Mouse (Mus musculus) frontal cortex, postnatal 36 days (tissue): ENCODE data around the gene Tnni1.

ENCODE experiments used
- DNase-seq, 2 experiments: peaks; one replicate each; pipeline ENCODE4 v3.0.0; 2022; ENCODE audit warnings: low spot score in 2 of 2

Tnni1 gene

DNA sequence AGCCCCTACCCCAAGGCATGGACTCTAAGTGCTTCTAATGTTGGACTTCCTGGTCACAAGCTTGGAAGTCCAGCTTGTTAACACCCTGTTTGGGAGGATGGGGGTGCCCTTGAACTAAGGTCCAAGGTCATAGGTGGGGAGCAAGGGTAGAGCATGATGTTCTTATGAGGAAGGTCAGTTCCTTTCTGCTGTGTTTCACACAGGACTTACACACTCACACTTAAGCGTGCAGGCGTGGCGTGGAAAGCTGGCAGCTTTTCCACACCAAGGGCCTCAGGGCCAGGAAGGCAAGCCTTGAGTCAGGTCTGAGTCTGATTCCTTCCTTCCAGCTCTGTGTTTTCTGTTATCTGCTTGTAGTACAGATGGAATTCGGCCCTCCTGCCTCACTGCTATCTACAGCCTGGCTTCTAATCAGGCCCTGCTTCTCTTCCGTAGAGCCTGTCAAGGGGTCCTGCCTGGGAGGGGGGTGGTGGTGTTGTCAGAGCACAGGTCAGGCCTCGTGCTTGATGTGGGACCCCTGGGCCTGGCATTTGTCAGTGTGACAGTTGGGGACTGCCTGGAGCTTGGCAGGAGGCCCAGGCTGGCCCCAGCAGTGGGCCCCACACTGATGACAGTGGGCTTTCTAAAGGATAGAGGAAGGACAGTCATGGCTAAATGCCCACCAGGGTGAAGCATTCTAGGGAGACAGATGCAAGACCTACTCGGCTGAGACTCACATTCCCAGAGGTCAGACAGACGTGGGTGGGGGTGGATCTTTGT lies 21.1 kb downstream of the Tnni1 start:
- DNase-seq = no peak

DNA sequence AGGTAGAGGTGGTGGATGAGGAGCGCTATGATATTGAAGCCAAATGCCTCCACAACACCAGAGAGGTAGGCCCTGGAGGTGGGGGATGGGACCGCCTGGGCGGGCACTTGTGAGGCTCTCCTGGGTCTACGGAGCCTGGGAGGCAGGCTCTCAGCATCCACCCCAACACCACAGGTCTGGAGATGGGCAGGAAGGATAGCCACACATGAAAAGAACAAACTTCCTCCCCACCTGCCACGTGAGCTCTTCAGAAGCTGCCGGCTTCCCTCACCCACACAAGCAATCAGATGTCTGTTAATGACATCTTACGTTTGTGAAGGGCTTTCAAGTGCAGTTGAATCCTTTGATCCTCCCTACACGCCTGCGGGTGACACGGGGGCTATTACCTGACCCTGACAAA lies 28.3 kb downstream of the Tnni1 start:
- no peak for DNase-seq

DNA sequence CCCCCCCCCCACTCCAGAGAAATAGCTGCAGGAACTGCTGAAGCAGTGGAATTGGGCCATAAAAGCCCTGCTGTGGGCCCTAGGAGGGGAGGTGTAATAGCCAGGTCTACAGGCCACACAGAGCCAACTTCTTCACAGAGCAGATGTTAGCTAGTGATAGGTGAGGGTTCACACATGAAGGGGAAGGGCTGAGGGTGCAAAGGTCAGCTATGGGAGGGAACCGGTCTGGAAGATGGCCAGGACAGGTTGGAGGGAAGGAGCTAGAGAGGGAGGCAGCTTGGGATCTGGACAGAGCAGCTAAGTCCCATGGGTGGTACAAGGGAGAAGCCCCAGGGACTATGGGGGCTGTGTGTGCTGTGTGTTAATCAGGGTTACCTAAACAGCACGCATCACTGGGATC lies 30.9 kb downstream of the Tnni1 start:
- DNase-seq = no peak

DNA sequence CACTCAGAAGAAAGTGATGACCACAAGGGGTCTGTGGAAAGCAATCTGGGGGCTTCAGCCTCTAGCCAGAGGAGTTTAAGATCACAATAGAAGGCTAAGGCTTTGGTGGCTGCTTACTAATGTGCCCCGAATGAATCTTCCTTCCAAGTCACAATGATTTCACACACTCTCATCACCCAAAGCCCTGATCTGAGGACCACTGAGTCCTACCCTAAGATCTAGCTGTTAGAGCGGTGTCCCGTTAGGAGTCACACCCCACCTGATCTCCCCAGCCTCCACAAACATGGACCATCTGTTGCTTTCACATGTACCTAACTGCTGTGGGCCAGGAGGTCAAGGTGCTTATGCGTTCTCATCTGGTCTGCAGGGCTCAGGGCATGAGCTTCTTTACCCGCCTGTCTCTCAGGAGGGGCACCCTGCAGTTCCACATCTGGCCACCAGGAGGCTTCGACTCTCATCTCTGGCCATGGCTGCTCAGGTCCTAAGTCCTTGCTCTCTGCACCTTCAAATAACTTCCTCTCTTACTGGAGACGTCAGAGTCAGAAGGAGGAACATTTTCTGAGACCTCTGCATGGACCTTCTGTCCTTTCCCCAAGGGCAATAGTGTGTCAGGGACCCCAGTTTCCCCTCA lies 31.9 kb downstream of the Tnni1 start:
- peak; percentile 80 for DNase-seq

DNA sequence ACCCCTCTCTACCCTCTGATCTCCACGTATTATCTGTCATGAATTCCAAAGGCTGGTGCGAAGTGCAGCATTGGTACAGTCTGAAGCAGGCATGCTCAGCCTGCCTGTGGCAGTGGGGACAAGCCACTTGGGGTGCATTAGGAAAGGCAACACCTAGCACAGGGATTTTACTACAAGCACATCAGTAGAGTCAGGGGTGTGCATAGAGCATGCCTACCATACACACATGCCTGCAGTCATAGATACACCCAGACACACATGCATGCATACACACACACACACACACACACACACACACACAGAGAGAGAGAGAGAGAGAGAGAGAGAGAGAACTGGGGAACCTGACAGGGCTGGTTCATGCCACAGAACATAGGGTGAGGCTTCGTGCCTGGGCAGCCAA lies 33.0 kb downstream of the Tnni1 start:
- DNase-seq = no peak

DNA sequence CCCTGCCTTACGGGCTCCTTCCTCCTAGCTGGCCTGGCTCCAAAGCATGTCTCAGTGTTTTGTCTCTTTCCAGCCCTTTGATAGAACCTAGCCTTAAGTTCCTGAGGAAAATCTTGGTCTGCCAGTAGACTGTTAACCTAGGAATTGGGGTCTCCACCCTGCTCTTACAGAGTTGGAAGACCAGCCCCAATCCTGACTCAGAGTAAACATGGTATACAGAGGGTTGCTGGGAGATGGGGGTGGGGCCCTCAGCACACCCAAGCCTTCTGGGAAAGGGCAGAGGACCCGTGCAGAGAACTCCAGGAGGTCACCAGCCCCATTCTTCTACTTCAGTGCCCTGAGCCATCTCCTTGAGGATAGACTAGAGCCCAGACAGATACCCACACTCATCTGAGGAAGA lies 33.4 kb downstream of the Tnni1 start:
- no peak for DNase-seq

GRCm38 (mm10) chr1:135813071-135813470 lies 33.8 kb downstream of the Tnni1 start:
- DNase-seq = no peak

DNA sequence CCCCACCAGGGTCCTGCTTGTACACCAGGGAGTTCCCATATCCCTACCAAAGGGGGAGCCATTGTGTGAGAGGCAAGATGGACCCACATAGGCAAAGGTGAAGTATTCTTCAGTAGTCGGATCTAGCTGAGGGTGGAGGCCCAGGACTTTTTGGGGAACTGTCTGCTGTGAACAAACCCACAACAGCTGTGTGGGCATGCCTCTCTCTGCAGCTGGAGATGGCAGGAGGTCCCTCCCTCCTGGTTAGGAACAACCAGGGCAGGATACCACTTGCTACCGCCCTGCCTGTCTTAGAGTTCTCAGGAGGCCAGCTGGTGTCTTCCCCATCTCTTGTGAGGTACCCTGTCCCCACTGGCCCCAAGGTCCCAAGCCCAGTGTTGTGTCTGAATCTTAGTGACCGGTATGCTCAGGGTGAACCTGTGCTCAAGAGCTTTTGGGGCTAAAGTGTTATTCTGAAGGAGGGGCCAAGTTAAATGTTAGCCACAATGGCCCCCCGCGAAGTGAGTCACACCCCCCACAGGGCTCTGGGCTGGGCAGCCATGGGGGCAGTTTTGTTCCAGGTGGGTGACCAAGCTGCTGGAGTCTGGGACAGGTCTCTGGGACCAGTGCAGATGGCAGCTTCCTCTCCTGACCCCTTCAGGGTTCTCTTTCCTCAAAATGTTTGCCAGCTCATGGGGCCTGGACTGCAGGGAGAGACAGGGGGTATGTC lies 34.6 kb downstream of the Tnni1 start:
- DNase-seq = no peak

- DNase-seq = no peak
Observed at GRCm38 (mm10) chr1:135814531-135814930, 35.3 kb downstream of the Tnni1 start.

DNA sequence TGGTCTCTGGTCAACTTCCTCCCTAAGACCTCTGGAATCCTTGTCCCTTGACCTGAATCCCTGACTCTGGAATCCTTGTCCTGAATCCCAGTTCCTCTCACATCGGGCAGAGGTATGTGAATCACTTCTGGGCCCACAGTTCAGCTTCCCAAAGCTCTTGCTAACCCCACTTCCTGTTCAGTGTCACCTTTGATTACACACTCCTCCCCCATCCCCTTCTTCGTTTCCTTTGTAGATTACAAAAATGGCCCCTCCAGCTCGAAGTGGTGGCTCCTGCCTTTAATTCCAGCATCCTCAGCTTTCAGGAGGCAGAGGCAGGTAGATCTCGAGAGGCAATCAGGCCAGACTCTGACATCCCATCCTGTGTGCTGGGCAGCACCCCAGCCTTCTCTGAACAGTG lies 38.4 kb downstream of the Tnni1 start:
- no peak for DNase-seq

DNA sequence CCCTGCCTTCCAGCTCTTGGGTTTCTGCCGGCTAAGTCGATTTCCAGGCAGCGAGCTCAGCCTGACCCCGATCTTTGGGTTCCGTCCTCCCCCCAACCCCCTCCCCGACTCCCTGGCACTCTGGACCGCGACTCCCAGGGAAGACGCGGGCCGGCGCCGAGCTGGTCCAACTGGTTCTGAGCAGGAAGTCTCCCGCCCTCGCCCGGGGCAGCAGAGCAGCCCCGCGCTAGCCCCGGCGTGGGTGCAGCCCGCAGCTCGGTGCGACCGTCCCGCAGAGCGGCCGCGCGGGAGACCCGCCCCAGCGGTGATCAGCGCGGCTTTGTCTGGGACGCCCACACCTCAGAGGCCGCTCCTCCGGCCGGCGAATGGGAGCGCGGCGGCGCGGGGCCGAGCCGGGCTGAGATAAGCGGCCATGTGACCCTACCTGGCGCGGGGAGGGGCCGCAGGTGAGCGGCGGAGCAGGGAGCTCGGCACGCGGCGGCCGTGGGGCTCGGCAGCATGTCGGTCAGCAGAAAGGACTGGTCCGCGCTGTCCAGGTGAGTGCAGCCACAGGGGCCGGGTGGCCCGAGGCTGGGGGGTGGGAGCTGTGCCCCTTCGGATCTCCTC lies 39.4 kb downstream of the Tnni1 start, which contains the start of gene Lad1:
Gene Lad1 (plus strand): TSS at position 118 of the 606 bp plus-strand sequence.
- DNase-seq = no peak

- DNase-seq = no peak
Observed at GRCm38 (mm10) chr1:135820071-135820470, 40.8 kb downstream of the Tnni1 start.

- DNase-seq = no peak
Observed at GRCm38 (mm10) chr1:135820736-135821364, 41.6 kb downstream of the Tnni1 start.

- DNase-seq = no peak
Observed at GRCm38 (mm10) chr1:135821780-135822179, 42.5 kb downstream of the Tnni1 start.

DNA sequence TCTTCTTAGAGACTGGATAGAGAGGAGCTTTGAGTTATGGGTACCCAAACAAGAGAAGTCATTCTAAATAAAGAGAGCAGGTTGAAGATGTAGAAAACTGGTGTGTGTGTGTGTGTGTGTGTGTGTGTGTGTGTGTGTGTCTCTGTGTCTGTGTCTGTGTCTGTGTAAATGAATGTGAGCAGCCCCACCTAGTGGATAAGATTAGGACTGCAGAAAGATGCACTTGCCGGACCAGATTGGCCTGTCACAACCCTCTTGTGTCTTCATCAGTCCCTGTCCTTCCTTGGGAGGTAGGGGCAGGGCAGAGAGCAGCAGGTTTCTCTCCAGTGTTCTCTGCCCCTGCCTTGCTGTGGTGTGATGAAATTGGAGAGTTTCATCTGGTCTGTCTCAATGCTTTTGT lies 49.7 kb downstream of the Tnni1 start:
- peak in 1 of 2 experiments; percentile 57 for DNase-seq

DNA sequence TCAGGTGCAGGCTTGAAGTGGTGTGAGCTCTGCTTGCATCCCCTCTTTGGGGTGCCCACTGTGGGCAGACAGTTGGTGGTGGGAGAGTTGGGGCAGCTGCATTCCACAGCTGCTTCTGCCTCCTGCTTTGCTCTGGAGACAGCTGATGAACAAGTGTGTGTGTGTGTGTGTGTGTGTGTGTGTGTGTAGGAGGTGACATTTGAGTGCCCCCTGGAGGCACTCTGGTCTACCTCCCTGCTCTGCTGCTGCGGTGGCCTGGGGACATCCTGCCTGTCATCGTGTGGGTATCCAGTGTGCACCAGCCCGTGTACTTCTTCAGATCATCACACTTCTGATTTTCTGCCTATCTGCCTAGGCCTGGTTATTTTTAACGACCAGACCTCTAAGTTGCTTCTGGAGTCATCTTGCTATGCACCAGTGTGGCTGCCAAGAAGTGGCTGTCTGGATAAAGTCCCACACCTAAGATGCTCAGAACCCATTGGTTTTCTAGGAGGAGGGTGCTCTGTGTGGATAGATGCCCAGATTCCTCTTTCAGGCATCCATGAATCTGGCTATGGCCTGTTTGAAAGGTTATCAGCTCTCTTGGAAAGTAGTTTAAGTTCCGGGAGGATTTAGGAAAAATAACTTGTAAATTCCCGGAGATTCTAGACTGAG lies 55.1 kb downstream of the Tnni1 start:
- no peak for DNase-seq

GRCm38 (mm10) chr1:135834983-135835382 lies 55.7 kb downstream of the Tnni1 start:
- no peak for DNase-seq

GRCm38 (mm10) chr1:135835716-135836483 lies 56.7 kb downstream of the Tnni1 start, which contains the start of gene Tnnt2:
Gene Tnnt2 (plus strand): TSS chr1:135836354.
- no peak for DNase-seq

GRCm38 (mm10) chr1:135838626-135839025 lies 59.4 kb downstream of the Tnni1 start:
- DNase-seq = no peak

DNA sequence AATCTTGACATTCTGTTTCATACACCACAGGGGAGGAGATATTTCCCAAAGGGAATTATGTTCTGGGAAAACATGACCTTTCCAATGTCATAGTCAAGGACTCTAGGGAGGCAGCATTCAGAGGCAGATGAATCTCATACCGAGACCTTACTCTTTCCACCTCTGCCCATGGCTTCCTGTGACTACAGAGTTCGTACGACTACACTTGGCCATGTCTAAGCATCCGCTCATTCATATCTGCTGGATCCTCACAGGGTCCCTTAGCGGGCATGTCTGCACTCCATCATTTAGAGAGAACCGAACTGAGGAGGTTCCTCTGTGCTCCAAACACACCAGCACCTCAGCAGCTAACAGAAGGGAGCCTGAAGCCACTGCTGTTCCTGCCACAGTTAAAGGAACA lies 59.8 kb downstream of the Tnni1 start:
- no peak for DNase-seq
